In genomic region chr13:115376180-115376880, GRCm38 (mm10) we compare ENCODE assay signal across 30 mouse cellular contexts.
DNase-seq lines count a peak whose midpoint lies in the region; ATAC-seq and TF ChIP-seq lines count a peak whose summit lies in the region.
"Had no signal": no experiment of that assay in that cellular context is flagged by ENCODE, and none has a peak within 500 bp of the region (broad histone marks: within the 10 kb centered on the region; RNA-seq: fewer than 3 reads in every experiment).

No protein-coding gene starts in this region.

- no peak for TF ChIP-seq CTCF in lung, embryonic 14.5 days (IDR thresholded peaks at IDR 0.05; ENCODE audit: low read depth)
- no peak for TF ChIP-seq CTCF in lung, postnatal 0 days (IDR thresholded peaks at IDR 0.05)

- no peaks in the 10 kb centered on the region for H3K4me1 ChIP-seq in embryonic facial prominence, embryonic 11.5 days (ENCODE audit: control insufficient read depth, insufficient read depth, low read length)
- H3K4me1 ChIP-seq in embryonic facial prominence, embryonic 10.5 days: no peaks in the 10 kb centered on the region
- H3K4me1 ChIP-seq in lung, embryonic 14.5 days (ENCODE audit: insufficient read depth): no peaks in the 10 kb centered on the region
- no peaks in the 10 kb centered on the region for H3K4me1 ChIP-seq in lung, postnatal 0 days (ENCODE audit: insufficient read depth, low read depth, low read length)
- H3K4me1 ChIP-seq in embryonic facial prominence, embryonic 14.5 days (ENCODE audit: control insufficient read depth, insufficient read depth, low read length): no peaks in the 10 kb centered on the region
- H3K4me1 ChIP-seq: embryonic facial prominence, embryonic 12.5 days; hindbrain, embryonic 13.5 days; megakaryocyte, embryonic 14.5 days; neural tube, embryonic 13.5 days had no signal

- no peak for TF ChIP-seq EP300 in lung, postnatal 0 days (IDR thresholded peaks at IDR 0.05)

- no peak overlapping the region for H3K4me2 ChIP-seq in embryonic facial prominence, embryonic 11.5 days (ENCODE audit: low read depth, low read length)
- H3K4me2 ChIP-seq in lung, embryonic 14.5 days: peak overlapping the region; percentile 19; the same call in 1 of the 2 replicates
- H3K4me2 ChIP-seq in lung, postnatal 0 days (replicated peaks; ENCODE audit: low read depth, low read length): no peak overlapping the region
- H3K4me2 ChIP-seq in embryonic facial prominence, embryonic 14.5 days (ENCODE audit: low read depth, low read length): no peak overlapping the region
- H3K4me2 ChIP-seq: embryonic facial prominence, embryonic 12.5 days; heart, embryonic 11.5 days; hindbrain, embryonic 13.5 days; liver, embryonic 11.5 days; neural tube, embryonic 13.5 days had no signal

- peak; percentile 14 for DNase-seq in embryonic facial prominence, embryonic 11.5 days (ENCODE audit: low spot score)
- no peak for DNase-seq in embryonic facial prominence, embryonic 10.5 days (ENCODE audit: low spot score)
- DNase-seq in lung, embryonic 14.5 days: peak; percentile 4
- DNase-seq in lung, postnatal 0 days (ENCODE audit: low spot score): no peak
- DNase-seq in embryonic facial prominence, embryonic 14.5 days (ENCODE audit: low spot score): peak; percentile 33
- peak; percentile 5 for DNase-seq in mesoderm, embryonic 11.5 days (ENCODE audit: low read depth, low spot score)
- DNase-seq in layer of hippocampus, postnatal 25 days (ENCODE audit: extremely low spot score in 1 of 2, low spot score in 1 of 2): no peak
- DNase-seq: adrenal gland, postnatal 25 days; cerebellum, adult 2 months; cerebellum, postnatal 36 days; gastrocnemius, postnatal 14 days; heart, postnatal 36 days; kidney, adult 11 months; kidney, postnatal 25 days; lung, postnatal 4 days; right cerebral cortex, postnatal 4 days; thymus, adult 18-20 months; thymus, postnatal 25 days had no signal

- H3K36me3 ChIP-seq in embryonic facial prominence, embryonic 11.5 days (replicated peaks; ENCODE audit: control insufficient read depth, insufficient read depth, low read depth, low read length): no peaks in the 10 kb centered on the region
- H3K36me3 ChIP-seq in embryonic facial prominence, embryonic 10.5 days (replicated peaks): no peaks in the 10 kb centered on the region
- H3K36me3 ChIP-seq in lung, embryonic 14.5 days (ENCODE audit: insufficient read depth): no peaks in the 10 kb centered on the region
- no peaks in the 10 kb centered on the region for H3K36me3 ChIP-seq in lung, postnatal 0 days (ENCODE audit: insufficient read depth, low read length)
- H3K36me3 ChIP-seq in embryonic facial prominence, embryonic 14.5 days (ENCODE audit: control insufficient read depth, insufficient read depth, low read length): no peaks in the 10 kb centered on the region
- H3K36me3 ChIP-seq: embryonic facial prominence, embryonic 12.5 days; hindbrain, embryonic 13.5 days; neural tube, embryonic 13.5 days had no signal

- 66% methylated on average over 16 of the region's 16 CpGs for WGBS in embryonic facial prominence, embryonic 11.5 days
- 81% methylated on average over 16 of the region's 16 CpGs for WGBS in embryonic facial prominence, embryonic 10.5 days
- WGBS in lung, embryonic 14.5 days: 55% methylated on average over 16 of the region's 16 CpGs
- 66% methylated on average over 16 of the region's 16 CpGs for WGBS in lung, postnatal 0 days
- WGBS in embryonic facial prominence, embryonic 14.5 days: 68% methylated on average over 16 of the region's 16 CpGs

- no peak overlapping the region for H3K27ac ChIP-seq in embryonic facial prominence, embryonic 11.5 days (replicated peaks; ENCODE audit: low read depth, low read length)
- no peak overlapping the region for H3K27ac ChIP-seq in embryonic facial prominence, embryonic 10.5 days (replicated peaks)
- H3K27ac ChIP-seq in lung, embryonic 14.5 days (ENCODE audit: low read depth): no peak overlapping the region
- H3K27ac ChIP-seq in lung, postnatal 0 days (ENCODE audit: low read length): no peak overlapping the region
- H3K27ac ChIP-seq in embryonic facial prominence, embryonic 14.5 days (replicated peaks; ENCODE audit: low read depth, low read length): no peak overlapping the region
- H3K27ac ChIP-seq: embryonic facial prominence, embryonic 12.5 days; hindbrain, embryonic 13.5 days; left cerebral cortex, adult 2 months; neural tube, embryonic 13.5 days; stomach, postnatal 0 days had no signal

- H3K9ac ChIP-seq in embryonic facial prominence, embryonic 11.5 days (replicated peaks; ENCODE audit: low read length): no peak overlapping the region
- no peak overlapping the region for H3K9ac ChIP-seq in lung, embryonic 14.5 days
- H3K9ac ChIP-seq in lung, postnatal 0 days (replicated peaks; ENCODE audit: low read depth): no peak overlapping the region
- no peak overlapping the region for H3K9ac ChIP-seq in embryonic facial prominence, embryonic 14.5 days (ENCODE audit: low read depth, low read length)
- H3K9ac ChIP-seq: embryonic facial prominence, embryonic 12.5 days; hindbrain, embryonic 13.5 days; neural tube, embryonic 13.5 days had no signal

- H3K9me3 ChIP-seq in embryonic facial prominence, embryonic 11.5 days (replicated peaks; ENCODE audit: control insufficient read depth, low read length): no peaks in the 10 kb centered on the region
- H3K9me3 ChIP-seq in embryonic facial prominence, embryonic 10.5 days: no peaks in the 10 kb centered on the region
- H3K9me3 ChIP-seq in lung, embryonic 14.5 days (ENCODE audit: low read depth, low read length): no peaks in the 10 kb centered on the region
- H3K9me3 ChIP-seq in lung, postnatal 0 days (ENCODE audit: low read length): no peaks in the 10 kb centered on the region
- no peaks in the 10 kb centered on the region for H3K9me3 ChIP-seq in embryonic facial prominence, embryonic 14.5 days (ENCODE audit: control insufficient read depth, low read length)
- H3K9me3 ChIP-seq: embryonic facial prominence, embryonic 12.5 days; hindbrain, embryonic 13.5 days; megakaryocyte, embryonic 14.5 days; neural tube, embryonic 13.5 days had no signal

- no peaks in the 10 kb centered on the region for H3K27me3 ChIP-seq in embryonic facial prominence, embryonic 11.5 days (ENCODE audit: control insufficient read depth, insufficient read depth, low read length)
- H3K27me3 ChIP-seq in embryonic facial prominence, embryonic 10.5 days (replicated peaks; ENCODE audit: low read depth, poor library complexity, severe bottlenecking): no peaks in the 10 kb centered on the region
- no peaks in the 10 kb centered on the region for H3K27me3 ChIP-seq in lung, embryonic 14.5 days (ENCODE audit: insufficient read depth, low read length)
- no peaks in the 10 kb centered on the region for H3K27me3 ChIP-seq in lung, postnatal 0 days (replicated peaks; ENCODE audit: insufficient read depth, low read length)
- H3K27me3 ChIP-seq in embryonic facial prominence, embryonic 14.5 days (replicated peaks; ENCODE audit: control insufficient read depth, insufficient read depth, low read length): no peaks in the 10 kb centered on the region
- H3K27me3 ChIP-seq: embryonic facial prominence, embryonic 12.5 days; hindbrain, embryonic 13.5 days; megakaryocyte, embryonic 14.5 days; neural tube, embryonic 13.5 days had no signal

- no peak overlapping the region for H3K4me3 ChIP-seq in embryonic facial prominence, embryonic 11.5 days (ENCODE audit: low read depth, low read length)
- no peak overlapping the region for H3K4me3 ChIP-seq in embryonic facial prominence, embryonic 10.5 days
- no peak overlapping the region for H3K4me3 ChIP-seq in lung, embryonic 14.5 days (ENCODE audit: low read depth, low read length)
- no peak overlapping the region for H3K4me3 ChIP-seq in lung, postnatal 0 days (ENCODE audit: low read depth, low read length)
- no peak overlapping the region for H3K4me3 ChIP-seq in embryonic facial prominence, embryonic 14.5 days (ENCODE audit: low read depth, low read length)
- H3K4me3 ChIP-seq: embryonic facial prominence, embryonic 12.5 days; erythroblast, embryonic 14.5 days; hindbrain, embryonic 13.5 days; left cerebral cortex, adult 2 months; megakaryocyte, embryonic 14.5 days; neural tube, embryonic 13.5 days had no signal

- ATAC-seq in embryonic facial prominence, embryonic 11.5 days (replicated peaks; ENCODE audit: insufficient number of reproducible peaks, low FRiP score, low TSS enrichment, low read depth): peak; percentile 44; the same call in 1 of the 2 replicates
- ATAC-seq in lung, embryonic 14.5 days (ENCODE audit: insufficient read depth): no peak
- no peak for ATAC-seq in lung, postnatal 0 days
- ATAC-seq in embryonic facial prominence, embryonic 14.5 days (ENCODE audit: low read depth): no peak
- no peak for ATAC-seq in inflammation-experienced regulatory T-cells, adult 6 months
- ATAC-seq: forebrain, embryonic 16.5 days; Patski had no signal

Comparison
In these comparisons a context has a peak if more than half of its experiments do, and no peak if none do; other contexts are left out.
1. DNase-seq: peak in embryonic facial prominence, embryonic 11.5 days (single experiment), lung, embryonic 14.5 days (single experiment), embryonic facial prominence, embryonic 14.5 days (single experiment) and mesoderm, embryonic 11.5 days (single experiment); none in embryonic facial prominence, embryonic 10.5 days (single experiment), lung, postnatal 0 days (single experiment) and layer of hippocampus, postnatal 25 days (0 of 2).